Mouse (Mus musculus) urinary bladder, postnatal 25 days (tissue): ENCODE data around the gene Shroom2.

Source experiments
- DNase-seq: peaks from one replicate; pipeline ENCODE4 v3.0.0; 2022; ENCODE audit warnings: low spot score

Gene Shroom2

GRCm38 (mm10) chrX:152701679-152702078 is 67.6 kb downstream of the Shroom2 start:
- DNase-seq: no peak

GRCm38 (mm10) chrX:152690788-152691291 is 78.4 kb downstream of the Shroom2 start:
- DNase-seq: no peak

- no peak for DNase-seq
Measured at GRCm38 (mm10) chrX:152679190-152679814, 90.0 kb downstream of the Shroom2 start.

GRCm38 (mm10) chrX:152676357-152676756 is 92.9 kb downstream of the Shroom2 start:
- DNase-seq: no peak

GRCm38 (mm10) chrX:152673431-152673830 is 95.8 kb downstream of the Shroom2 start:
- no peak for DNase-seq

- DNase-seq: no peak
Measured at GRCm38 (mm10) chrX:152657363-152658036, 111.8 kb downstream of the Shroom2 start.

GRCm38 (mm10) chrX:152656609-152656939 is 112.7 kb downstream of the Shroom2 start:
- DNase-seq: no peak

- DNase-seq: no peak
Measured at GRCm38 (mm10) chrX:152655796-152656608, 113.3 kb downstream of the Shroom2 start.

- no peak for DNase-seq
Measured at GRCm38 (mm10) chrX:152652676-152653075, 116.6 kb downstream of the Shroom2 start.

- DNase-seq: no peak
Measured at GRCm38 (mm10) chrX:152644827-152645226, 124.4 kb downstream of the Shroom2 start.

- no peak for DNase-seq
Measured at GRCm38 (mm10) chrX:152643679-152644638, 125.3 kb downstream of the Shroom2 start.

GRCm38 (mm10) chrX:152643201-152643600 is 126.1 kb downstream of the Shroom2 start:
- no peak for DNase-seq

GRCm38 (mm10) chrX:152642627-152643026 is 126.6 kb downstream of the Shroom2 start:
- no peak for DNase-seq

- no peak for DNase-seq
Measured at GRCm38 (mm10) chrX:152635397-152635796, 133.9 kb downstream of the Shroom2 start.

GRCm38 (mm10) chrX:152621407-152621806 is 147.9 kb downstream of the Shroom2 start:
- no peak for DNase-seq

- DNase-seq: no peak
Measured at GRCm38 (mm10) chrX:152620917-152621316, 148.3 kb downstream of the Shroom2 start.

GRCm38 (mm10) chrX:152618464-152618863 is 150.8 kb downstream of the Shroom2 start:
- no peak for DNase-seq

- DNase-seq: no peak
Measured at GRCm38 (mm10) chrX:152563034-152563433, 206.2 kb downstream of the Shroom2 start, which contains the start of gene Cldn34a. Cldn34a (plus strand) TSS chrX:152563334.
